Mouse (Mus musculus) mesoderm, embryonic 11.5 days (tissue): ENCODE results near the gene Slit1.
A peak's percentile ranks its signal among the peaks of the same experiment; 100 is the strongest.

ENCODE experiments used
- DNase-seq: peaks from one replicate; pipeline ENCODE4 v3.0.0-alpha.2; 2012; ENCODE audit warnings: low read depth, low spot score

The Slit1 gene

DNA sequence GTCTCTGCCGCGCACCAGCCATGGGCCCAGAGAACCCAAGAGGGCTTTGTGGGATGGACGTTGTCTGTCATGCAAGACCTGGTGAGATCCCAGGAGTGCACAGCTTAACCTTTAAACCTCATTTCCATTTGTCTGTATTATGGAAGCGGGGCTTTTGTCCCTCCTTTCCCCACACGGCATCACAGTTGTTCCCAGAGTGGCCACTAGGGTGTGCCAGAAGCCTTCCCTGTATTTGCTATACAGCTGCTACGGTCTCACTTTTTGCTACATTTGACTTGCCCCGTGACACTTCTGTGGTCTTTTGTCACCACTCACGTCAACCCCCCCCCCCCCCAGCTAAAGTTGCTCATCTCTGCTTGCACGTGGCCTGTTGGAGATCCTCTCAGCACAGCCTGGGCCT, 87.5 kb downstream of the Slit1 start:
- DNase-seq, result peak; percentile 89

DNA sequence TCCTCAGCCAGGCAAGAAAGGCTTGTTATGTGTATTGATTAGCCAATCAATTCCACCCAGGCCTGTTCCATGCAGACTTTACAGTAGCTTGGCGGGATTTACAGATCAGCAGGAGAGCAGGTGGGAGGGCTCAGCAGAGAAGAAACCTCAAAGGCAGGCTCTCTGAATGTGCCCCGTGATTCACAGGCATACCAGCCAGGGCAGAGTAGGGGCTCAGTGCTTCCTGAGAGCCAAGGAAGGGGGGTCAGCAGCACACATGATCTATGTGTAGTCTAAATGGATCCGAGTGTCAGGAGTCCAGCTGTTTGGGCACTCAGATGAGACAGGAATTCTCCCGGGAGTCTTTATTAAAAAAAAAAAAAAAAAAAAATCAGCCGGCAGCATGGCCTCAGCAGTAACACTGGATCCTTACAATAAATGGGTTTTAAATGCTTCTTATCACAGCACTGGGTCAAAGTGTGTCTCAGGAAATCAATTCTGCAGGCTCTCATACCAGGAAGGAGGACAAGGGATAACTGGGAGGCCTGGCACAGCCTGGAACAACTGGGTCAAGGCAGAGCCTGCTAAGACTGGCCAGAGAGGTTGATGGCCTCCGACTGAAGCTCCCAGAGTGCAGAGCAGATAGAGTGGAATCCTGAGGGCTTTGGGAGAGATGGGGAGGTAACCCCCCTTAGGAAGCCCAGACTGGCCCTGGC, 88.2 kb downstream of the Slit1 start:
- DNase-seq, result peak; percentile 64

DNA sequence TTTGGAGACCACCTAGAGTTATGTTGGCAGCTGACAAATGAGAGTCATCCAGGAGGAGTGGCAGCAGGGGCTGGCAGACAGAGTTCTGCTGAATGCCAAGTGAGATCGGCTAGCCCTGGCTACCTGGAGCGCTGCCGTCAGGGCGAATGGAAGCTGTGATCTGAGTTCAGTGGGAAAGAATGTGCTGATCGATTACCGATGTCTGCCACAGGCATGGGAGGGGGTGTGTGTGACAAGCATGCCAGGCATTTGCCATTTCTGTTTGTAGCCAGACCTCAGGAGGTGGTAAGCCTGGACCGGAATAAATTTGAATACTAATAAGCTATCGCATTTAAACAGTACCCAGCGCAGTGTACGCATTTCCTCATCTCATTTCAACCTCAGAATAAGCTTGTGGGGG, 91.5 kb downstream of the Slit1 start:
- peak; percentile 41 for DNase-seq

DNA sequence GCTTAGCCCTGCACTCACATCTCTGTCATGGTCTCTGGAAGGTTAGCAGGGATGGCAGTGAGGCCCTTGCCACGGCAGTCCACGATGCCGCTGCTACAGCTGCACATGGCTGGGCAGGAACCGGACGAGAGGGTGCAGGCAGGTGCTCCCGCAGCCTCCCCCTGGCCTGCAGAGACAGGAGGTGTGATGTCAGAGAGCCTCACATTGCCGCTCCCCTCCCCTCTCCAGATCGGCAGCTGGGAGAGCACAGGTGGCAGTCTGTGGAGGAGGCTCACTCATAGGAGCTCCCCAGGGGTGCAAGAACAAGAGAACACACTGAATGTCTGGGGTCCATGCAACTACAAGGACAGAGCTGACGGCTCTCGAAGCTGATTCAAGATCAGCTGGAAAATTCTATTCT, 94.1 kb downstream of the Slit1 start:
- no peak for DNase-seq

DNA sequence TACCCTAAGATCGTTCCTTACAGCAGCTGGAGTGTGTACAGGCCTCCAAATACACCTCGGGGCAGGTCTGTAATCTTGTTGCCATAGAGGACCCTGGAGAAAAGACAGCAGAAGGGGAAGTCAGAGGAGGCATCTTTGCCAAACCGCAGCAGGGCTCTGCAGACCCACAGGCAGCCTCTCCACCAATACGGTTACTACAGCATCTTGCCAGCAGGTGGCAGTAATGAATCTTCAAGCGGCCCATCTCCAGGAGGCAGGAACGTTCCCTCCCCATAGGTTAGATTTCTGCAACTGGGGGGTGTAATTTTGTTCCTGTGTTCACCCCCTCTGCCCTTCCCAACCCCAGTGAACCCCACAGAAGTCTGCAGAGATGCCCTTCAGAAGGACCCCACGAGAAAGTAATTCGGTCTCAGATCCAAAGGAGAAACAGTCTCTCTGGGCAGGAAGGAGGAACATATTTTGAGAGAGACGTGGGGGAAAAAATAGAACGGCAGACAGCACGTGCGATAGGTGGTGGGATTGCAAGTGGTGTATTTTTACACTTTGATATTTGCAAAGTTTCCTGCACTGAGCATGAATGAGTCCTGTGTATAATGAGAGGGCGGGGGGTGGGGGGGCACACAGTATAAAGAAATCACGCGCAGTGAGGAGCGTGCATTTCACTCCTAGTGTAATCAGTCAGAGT, 96.4 kb downstream of the Slit1 start:
- peak; percentile 83 for DNase-seq

DNA sequence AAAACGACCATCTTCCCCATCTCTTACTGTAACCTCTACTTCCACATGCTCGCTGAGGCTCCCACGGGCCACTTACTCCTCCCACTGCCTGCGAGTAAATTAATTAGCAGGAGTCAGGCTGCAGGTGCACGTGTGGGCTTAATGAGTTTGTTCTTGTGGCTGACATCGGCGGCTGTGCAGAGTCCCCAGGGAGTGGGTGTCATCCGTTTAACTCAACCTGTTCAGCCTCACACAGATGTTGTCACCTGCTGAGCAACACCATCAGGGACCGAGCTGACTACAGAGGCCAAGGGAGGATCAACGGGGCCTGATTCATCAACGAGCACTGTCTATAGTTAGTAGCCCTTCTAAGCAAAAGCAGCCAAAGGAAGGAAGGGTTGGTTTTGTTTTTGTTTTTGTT, 100.5 kb downstream of the Slit1 start:
- DNase-seq, result no peak

DNA sequence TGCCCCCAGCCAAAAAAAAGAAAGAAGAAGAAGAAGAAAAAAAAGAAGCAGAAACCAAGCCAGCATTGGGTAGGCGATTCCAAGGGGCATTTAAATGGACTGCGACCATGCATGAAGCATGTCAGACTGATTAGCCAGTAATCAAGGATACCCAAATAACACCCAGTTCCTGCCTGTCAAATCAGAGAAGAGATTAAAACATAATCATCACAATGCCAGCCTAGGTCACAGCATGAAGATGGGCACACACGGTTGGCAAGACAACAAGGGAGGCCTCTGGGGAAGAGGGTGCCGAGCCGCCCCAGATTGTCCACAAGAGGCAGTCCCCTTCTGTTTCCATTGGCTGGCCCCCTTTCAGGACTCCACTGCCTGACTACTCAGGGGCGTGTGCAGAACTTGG, 108.5 kb downstream of the Slit1 start:
- no peak for DNase-seq

DNA sequence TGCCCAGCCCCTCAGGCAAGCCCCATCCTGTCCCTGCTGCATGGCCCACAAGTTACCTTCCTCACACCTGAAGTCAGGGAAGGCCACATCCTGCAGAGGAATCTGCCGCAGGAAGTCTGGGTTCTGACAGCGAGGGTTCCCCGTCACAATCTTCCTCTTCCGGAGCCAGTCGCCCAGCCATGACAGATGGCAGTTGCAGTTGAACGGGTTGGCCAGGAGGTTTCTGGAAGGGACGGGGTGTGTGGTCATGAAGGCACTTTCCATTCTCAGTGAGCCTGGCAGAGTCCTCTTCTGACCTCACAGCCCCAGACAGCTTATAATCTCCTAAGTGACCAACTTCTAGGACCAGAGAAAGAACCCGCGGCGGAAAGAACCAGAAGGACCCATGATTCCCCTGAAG, 109.4 kb downstream of the Slit1 start:
- DNase-seq, result no peak

DNA sequence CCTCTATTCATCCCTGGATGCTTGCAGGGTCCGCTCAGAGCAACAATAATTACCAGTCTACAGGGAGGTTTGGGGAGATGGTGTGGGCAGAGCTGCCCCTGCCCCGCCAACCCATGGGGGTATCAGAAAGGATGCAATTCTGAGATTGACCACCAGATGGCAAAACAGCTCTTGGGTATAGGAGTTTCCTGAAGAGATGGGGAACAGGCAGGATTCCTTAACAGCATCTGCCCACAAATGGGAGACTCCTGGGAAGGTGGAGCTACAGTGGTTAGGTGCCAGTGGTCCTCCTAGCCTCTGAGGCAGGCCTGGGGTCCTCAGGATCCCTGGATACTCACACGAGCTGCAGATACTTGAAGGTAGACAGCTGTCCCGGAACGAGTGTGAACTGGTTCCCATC, 113.9 kb downstream of the Slit1 start:
- peak; percentile 80 for DNase-seq

DNA sequence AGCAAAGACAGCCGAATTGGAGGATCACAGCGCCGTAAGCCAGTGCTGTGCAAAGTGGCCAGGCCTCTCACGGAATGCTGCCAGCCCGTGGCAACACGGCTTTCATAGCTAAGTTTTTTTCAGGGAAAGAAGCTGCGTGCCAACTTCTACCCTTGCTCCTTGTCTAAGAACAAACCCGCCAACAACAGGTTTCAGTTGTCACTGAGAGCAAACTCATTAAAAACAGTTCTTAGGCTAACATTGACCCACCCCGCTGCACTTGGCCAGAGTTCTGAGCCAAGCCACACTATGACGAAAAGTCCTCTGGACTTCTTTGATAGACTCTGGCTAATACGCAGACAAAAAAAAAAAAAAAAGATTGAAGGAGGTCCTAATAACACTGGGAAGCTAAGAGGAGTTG, 114.5 kb downstream of the Slit1 start:
- no peak for DNase-seq

DNA sequence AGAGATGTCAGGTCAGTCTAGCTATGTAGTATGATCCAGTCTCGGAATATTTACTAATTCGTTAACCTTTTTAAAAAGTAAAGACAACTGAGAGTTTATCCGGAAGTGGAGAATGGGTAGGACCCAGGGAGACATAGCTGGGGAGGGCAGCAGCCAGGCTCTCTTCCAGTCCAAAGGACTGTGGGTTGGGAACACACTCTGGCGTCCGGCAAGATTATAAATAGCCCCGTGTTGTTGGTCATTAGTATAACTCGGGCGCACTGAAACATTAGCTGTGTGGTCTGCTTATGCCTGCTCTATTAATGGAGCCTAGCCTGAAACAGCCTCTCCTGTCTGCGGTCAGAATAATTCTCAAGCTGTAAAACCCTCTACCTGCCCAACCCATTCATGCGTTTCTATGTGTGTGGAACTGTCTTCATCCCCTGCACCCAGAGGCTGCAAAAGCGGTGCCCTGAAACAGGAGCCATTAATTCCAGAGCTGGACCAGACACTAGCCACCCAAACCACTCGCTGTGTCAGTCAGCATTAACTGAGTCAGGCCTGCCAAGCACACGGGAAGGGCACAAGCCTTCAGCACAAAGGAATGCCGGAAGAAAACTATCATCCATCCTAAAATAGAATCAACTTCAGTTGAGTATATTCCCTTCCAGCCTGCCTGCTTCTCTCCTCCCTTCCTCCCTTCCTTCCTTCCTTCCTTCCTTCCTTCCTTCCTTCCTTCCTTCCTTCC, 122.9 kb downstream of the Slit1 start:
- no peak for DNase-seq

DNA sequence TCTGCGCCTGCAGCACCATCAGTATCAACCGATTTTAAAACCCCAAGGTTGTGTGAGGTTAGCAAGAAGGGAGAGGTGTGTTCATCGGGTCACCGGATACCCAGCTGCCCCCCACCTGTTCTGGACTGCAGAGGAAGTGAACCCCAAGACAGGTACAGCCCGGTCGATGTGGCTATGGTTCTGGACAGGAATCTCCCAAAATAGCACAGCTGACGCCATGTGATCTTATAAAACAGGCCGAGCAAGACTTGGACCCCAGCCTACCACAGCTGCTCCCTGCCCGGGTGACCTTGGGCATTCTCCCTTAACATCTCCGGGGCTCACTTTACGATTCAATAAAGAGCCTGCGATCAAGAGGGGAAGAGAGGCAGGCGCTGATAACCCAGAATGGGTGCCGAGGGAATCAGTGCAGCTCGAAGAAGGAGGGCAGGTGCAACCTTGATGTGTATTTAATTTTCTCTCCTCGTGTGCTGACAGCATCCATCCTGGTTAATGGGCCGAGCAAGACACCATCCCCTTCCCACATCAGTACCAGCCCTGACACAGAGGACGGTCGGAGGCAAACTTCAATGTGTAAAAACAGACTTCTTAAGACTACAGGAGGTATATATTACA, 124.6 kb downstream of the Slit1 start:
- peak; percentile 24 for DNase-seq

DNA sequence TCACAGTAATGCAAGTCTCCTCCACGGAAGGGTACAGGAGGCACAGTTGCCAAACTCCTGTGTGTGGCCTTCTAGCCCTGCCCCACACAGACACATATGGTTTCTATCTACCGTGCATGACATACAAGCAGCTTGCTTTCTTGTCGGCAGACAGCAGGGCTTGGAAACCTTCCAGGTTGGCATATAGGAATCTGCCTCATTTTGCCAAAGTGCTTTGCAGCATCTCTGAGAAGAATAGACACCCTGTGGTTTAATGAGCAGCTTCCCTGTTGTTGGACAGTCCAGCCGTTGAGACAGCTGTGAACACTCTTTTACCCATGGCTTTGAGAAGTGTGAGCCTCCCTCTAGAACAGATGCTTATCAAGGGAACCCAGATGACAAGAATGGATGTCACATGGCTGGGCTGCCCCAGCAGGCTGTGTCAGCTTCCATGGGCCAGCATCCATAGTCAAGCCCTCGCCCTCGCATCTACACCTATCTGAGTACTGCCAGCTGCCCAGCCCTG, 125.3 kb downstream of the Slit1 start:
- peak; percentile 57 for DNase-seq

DNA sequence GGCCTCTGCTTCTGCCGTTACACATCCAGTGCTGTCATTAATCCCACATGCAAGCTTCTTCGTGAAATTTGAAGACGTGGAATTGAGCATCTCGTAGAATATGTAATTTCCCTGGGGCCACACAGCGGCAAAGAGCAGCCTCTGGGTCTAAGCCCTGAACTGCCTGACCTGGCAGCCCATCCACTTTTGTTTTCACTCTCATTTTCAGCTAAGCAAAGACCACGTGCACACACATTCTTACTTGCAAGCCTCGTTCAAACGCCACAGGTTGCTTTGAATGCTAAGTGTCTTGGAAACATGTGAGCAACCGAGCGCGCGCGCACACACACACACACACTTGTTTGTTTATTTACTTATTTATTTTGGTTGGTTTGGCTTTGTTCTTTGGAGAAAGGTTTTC, 126.4 kb downstream of the Slit1 start:
- DNase-seq, result no peak

DNA sequence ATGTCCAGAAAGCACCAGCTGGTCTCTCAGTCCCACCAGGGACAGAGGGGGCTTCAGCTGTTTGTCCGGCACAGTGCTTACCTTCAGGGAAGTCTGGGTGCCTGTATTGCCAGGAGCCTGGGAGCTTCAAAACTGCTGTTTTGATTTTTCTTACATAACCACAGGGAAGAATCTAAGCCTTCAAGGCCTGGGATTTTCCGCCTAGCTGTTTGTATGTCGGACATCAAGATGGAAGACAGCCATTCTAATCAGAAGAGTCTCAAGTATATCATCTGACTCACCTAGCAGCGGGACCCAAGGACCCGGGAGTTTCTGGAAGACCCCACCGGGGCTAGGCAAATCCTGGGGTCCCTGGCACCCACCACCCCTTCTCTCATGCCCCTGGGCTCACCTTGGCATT, 127.2 kb downstream of the Slit1 start:
- no peak for DNase-seq

DNA sequence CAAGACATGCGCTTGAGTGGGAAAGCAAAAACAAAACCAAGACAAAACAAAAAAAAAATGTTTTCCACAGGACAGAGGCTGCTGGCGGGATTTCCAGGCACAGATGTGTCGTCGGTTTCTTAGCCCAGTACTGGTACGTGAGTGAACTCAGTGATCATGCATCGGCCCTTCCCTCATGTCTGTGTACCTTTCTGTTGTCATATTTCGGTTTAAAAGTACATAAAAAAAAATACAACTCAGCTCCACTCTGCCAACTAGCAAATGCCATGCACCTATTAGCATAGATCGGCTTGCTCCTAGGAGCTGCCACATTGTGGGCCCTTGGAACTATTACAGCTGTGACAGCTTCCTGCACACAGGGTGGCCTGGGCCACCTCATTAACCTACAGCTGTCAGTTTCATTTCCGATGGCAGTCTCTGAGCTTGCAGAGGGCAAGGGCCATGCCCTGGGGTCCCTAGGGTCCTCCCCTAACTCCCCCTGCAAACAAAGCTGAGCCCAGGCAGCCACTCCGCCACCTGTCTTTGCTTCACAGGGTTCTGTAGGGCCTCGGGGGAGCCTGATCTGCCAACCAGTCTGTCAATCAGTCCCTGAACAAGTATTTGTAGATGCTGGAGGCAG, 127.8 kb downstream of the Slit1 start:
- DNase-seq, result peak; percentile 79

DNA sequence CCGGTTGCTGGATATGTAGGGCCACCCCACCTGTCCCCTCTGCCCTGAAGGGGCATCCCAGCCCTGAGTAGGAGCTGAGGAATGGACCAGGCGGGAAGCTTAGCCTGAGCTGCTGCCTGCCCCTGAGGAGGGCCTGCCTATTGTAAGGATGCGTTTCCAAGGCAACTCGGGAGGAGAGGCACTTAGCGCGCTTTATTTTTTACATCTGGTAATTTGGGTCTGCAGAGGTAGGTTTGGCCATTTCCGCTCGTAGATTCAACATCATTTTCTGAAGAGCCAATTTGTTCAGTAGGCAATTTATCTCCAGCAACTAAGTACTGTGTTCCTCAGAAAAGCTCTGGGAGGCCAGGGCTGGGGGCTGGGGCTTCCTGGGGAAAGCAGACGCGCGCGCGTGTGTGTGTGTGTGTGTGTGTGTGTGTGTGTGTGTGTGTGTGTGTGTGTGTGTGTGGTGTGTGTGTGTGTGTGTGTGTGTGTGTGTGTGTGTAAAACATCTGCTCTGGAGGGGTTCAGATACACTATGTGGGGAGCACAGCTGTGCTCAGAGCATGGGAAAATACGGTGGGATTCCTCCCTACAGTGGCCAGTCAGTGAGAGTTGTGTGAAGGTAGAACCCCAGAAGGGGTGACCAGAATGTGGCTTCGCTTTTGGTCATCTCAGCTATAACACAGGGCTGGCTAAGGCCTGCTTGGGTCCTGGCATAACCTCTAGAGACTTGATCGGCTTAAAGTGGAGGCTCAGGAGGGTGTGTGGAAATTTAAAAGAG, 130.0 kb downstream of the Slit1 start:
- peak; percentile 51 for DNase-seq

DNA sequence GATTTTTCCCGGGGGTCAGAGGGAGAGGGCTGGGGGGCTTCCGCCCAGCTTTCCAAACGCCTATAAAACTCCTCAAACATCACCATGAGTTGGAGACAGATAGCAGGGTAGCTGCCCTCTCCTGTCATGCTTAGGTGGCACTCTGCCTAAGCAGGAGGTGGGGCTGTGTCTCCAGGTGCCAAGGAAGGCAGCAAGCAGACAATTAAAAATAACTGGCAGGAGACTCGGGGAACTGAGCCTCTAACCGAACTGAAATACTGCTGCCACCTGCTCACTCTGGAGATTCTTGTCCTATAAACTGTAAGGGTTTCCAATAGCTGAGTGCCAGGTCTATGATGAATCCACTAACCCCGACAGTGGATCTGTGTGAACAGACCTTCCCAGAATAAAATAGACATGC, 131.8 kb downstream of the Slit1 start:
- no peak for DNase-seq

DNA sequence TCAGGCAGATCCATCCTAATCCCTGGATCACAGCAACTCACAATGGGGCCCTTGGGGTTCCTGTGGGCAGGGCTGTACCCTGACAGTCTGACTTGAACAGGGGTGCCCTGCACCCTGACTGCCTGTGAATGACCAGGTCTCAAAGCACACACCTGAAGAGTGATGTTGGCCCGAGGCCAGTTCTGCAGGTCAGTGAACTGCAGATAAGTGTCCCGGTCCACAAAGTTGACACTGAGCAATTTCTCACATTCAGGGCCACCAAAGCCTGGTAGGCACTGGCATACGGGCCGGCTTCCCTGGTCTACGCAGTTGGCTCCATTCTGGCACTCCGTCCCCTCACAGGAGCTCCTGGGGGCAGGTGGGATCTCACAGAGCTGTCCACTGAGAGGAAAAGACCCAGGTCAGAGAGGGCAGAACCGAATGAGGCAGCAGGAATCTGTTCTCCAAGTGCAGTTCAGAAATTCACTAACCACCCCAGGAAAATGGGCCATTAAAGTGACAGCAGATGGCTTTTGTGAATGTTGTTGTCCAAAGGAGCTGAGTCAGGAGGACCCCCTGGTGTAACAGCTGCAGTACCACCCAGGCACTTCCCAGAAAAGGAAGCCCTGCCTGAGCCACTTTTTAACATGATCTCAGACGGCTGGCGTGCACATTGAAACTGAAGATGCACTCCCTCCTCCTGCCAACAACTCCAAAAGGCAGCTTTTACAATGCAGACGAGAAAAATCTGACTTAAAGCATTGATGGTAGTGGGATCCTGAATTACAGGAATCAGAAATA, 137.1 kb downstream of the Slit1 start:
- DNase-seq, result no peak

DNA sequence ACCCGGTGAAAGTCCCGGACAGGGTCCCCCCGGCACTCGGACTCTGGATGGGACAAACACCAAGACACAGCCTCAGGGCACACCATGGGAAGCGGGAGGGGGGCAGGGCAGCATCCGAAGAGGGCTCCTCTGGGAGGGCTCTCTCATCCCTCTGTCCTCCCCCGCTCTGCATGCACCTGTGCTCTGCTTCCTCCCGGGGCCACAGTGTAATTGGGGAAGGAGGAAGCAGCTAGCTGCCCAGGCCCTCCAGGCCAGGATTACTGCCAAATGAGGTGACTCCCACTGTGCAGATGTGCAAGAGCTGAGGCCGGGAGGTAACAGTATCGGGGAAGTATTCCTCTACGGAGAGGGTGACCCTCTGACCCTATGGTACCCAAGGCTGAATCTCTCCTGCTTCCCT, 142.8 kb downstream of the Slit1 start:
- DNase-seq, result no peak
